Mouse (Mus musculus): ENCODE measurements around the gene Dnaja3.

The Dnaja3 gene

GRCm38 (mm10) chr16:4602189-4602588, 37.6 kb upstream of the Dnaja3 start:
- CTCF ChIA-PET = interaction anchor here in 3 of 4 experiments (0.6 to 1.4 kb wide), 11 partner anchors 9 to 113 kb away, joined by 3 to 4 read pairs (median 3); no protein-coding TSS in a partner anchor
- POLR2A ChIA-PET = interaction anchor here in 3 of 4 experiments (0.6 to 34.6 kb wide), 20 partner anchors 8 to 278 kb away, joined by 3 to 632 read pairs (median 8); partner anchors contain the start of genes Tfap4 (in 2 of the 3), Cdip1 (in 1 of the 3), Coro7 (in 1 of the 3) and Srl (in 1 of the 3)

GRCm38 (mm10) chr16:4602766-4603452, 36.9 kb upstream of the Dnaja3 start:
- POLR2A ChIA-PET = interaction anchor here (0.5 to 34.6 kb wide), 19 partner anchors 8 to 278 kb away, joined by 3 to 632 read pairs (median 4); partner anchors contain the start of genes Glis2 (in 2 of the 4), Srl (in 2 of the 4), Coro7 (in 1 of the 4) and Tfap4 (in 1 of the 4)
- CTCF ChIA-PET = interaction anchor here in 3 of 4 experiments (1.0 to 1.4 kb wide), 6 partner anchors 10 to 114 kb away, joined by 3 to 4 read pairs (median 3); no protein-coding TSS in a partner anchor

GRCm38 (mm10) chr16:4603453-4603837, 36.3 kb upstream of the Dnaja3 start:
- ChIA-PET POLR2A (interaction anchor here in 3 of 4 experiments (0.6 to 34.6 kb wide), 12 partner anchors 8 to 120 kb away, joined by 3 to 632 read pairs (median 4); partner anchors contain the start of genes Glis2 (in 2 of the 3), Srl (in 2 of the 3) and Tfap4 (in 1 of the 3)), CTCF (no interaction called here)

GRCm38 (mm10) chr16:4604293-4604837, 35.4 kb upstream of the Dnaja3 start:
- ChIA-PET POLR2A (interaction anchor here (0.5 to 34.6 kb wide), 10 partner anchors 9 to 45 kb away, joined by 3 to 632 read pairs (median 31); partner anchors contain the start of genes Tfap4 (in 2 of the 4) and Glis2 (in 1 of the 4)), CTCF (interaction anchor here in 1 of 4 experiments (1.1 kb wide), 1 partner anchor 115 kb away, joined by 4 read pairs; no protein-coding TSS in a partner anchor)

- ChIA-PET POLR2A (interaction anchor here (0.5 to 34.6 kb wide), 18 partner anchors 9 to 116 kb away, joined by 3 to 632 read pairs (median 6); partner anchors contain the start of genes Glis2 (in 2 of the 4), Tfap4 (in 2 of the 4), Coro7 (in 1 of the 4) and Srl (in 1 of the 4)), CTCF (interaction anchor here (0.5 to 4.8 kb wide), 21 partner anchors 11 to 320 kb away, joined by 3 to 72 read pairs (median 4); partner anchors contain the start of genes Srl (in 1 of the 4) and Tfap4 (in 1 of the 4))
Measured at GRCm38 (mm10) chr16:4605514-4606131, 34.2 kb upstream of the Dnaja3 start.

GRCm38 (mm10) chr16:4606431-4607084, 33.2 kb upstream of the Dnaja3 start:
- CTCF ChIA-PET = interaction anchor here (0.6 to 4.9 kb wide), 38 partner anchors 10 to 291 kb away, joined by 3 to 72 read pairs (median 8); partner anchors contain the start of genes Tfap4 (in 3 of the 4) and Pam16 (in 2 of the 4)
- POLR2A ChIA-PET = interaction anchor here in 2 of 4 experiments (0.8 to 34.6 kb wide), 22 partner anchors 11 to 274 kb away, joined by 3 to 632 read pairs (median 13); partner anchors contain the start of genes Glis2 (in 2 of the 2), Pam16 (in 2 of the 2), Srl (in 2 of the 2) and Tfap4 (in 2 of the 2)

GRCm38 (mm10) chr16:4607818-4608531, 31.8 kb upstream of the Dnaja3 start:
- ChIA-PET CTCF (interaction anchor here (0.5 to 4.9 kb wide), 99 partner anchors 8 to 512 kb away, joined by 3 to 72 read pairs (median 6); partner anchors contain the start of genes Tfap4 (in 4 of the 4), Pam16 (in 3 of the 4), Coro7 (in 2 of the 4) and Srl (in 2 of the 4)), POLR2A (interaction anchor here (0.5 to 34.6 kb wide), 63 partner anchors 7 to 531 kb away, joined by 3 to 632 read pairs (median 5); partner anchors contain the start of genes Tfap4 (in 3 of the 4), Glis2 (in 2 of the 4), Pam16 (in 2 of the 4) and Srl (in 2 of the 4))

- ChIA-PET CTCF (interaction anchor here (0.5 to 4.9 kb wide), 66 partner anchors 8 to 341 kb away, joined by 3 to 72 read pairs (median 6); partner anchors contain the start of genes Tfap4 (in 4 of the 4), Pam16 (in 2 of the 4) and Srl (in 2 of the 4)), POLR2A (interaction anchor here (0.5 to 34.6 kb wide), 54 partner anchors 7 to 532 kb away, joined by 3 to 632 read pairs (median 5); partner anchors contain the start of genes Tfap4 (in 3 of the 4), Glis2 (in 2 of the 4), Pam16 (in 2 of the 4) and Coro7 (in 1 of the 4))
Measured at GRCm38 (mm10) chr16:4608532-4609059, 31.2 kb upstream of the Dnaja3 start.

GRCm38 (mm10) chr16:4611193-4611592, 28.6 kb upstream of the Dnaja3 start:
- ChIA-PET CTCF (interaction anchor here (0.6 to 2.0 kb wide), 17 partner anchors 10 to 295 kb away, joined by 3 to 7 read pairs (median 4); partner anchors contain the start of gene Pam16 (in 1 of the 4)), POLR2A (interaction anchor here in 2 of 4 experiments (0.7 to 34.6 kb wide), 19 partner anchors 6 to 269 kb away, joined by 3 to 632 read pairs (median 4); partner anchors contain the start of genes Coro7 (in 2 of the 2), Pam16 (in 2 of the 2), Srl (in 1 of the 2) and Tfap4 (in 1 of the 2))

GRCm38 (mm10) chr16:4611676-4612075, 28.1 kb upstream of the Dnaja3 start:
- POLR2A ChIA-PET = interaction anchor here in 2 of 4 experiments (0.7 to 34.6 kb wide), 17 partner anchors 10 to 499 kb away, joined by 3 to 632 read pairs (median 4); partner anchors contain the start of genes Coro7 (in 2 of the 2), Pam16 (in 2 of the 2), Srl (in 1 of the 2) and Tfap4 (in 1 of the 2)
- CTCF ChIA-PET = interaction anchor here (0.6 to 2.0 kb wide), 18 partner anchors 11 to 295 kb away, joined by 3 to 7 read pairs (median 4); partner anchors contain the start of gene Pam16 (in 1 of the 4)

GRCm38 (mm10) chr16:4613736-4614135, 26.1 kb upstream of the Dnaja3 start:
- CTCF ChIA-PET = interaction anchor here (0.5 to 1.6 kb wide), 7 partner anchors 16 to 94 kb away, joined by 3 to 14 read pairs (median 4); partner anchors contain the start of gene Srl (in 1 of the 4)
- POLR2A ChIA-PET = interaction anchor here in 2 of 4 experiments (1.1 to 34.6 kb wide), 7 partner anchors 10 to 71 kb away, joined by 3 to 632 read pairs (median 5); partner anchors contain the start of genes Pam16 (in 2 of the 2), Tfap4 (in 2 of the 2) and Srl (in 1 of the 2)

- ChIA-PET POLR2A (interaction anchor here (0.6 to 34.6 kb wide), 17 partner anchors 7 to 266 kb away, joined by 3 to 632 read pairs (median 7); partner anchors contain the start of genes Pam16 (in 3 of the 4) and Tfap4 (in 2 of the 4)), CTCF (interaction anchor here (0.5 to 6.2 kb wide), 11 partner anchors 7 to 202 kb away, joined by 3 to 39 read pairs (median 4); partner anchors contain the start of gene Srl (in 1 of the 4))
Measured at GRCm38 (mm10) chr16:4614639-4615038, 25.1 kb upstream of the Dnaja3 start.

- ChIA-PET CTCF (interaction anchor here (0.5 to 6.2 kb wide), 11 partner anchors 8 to 129 kb away, joined by 3 to 39 read pairs (median 5); partner anchors contain the start of genes Srl (in 1 of the 4) and Tfap4 (in 1 of the 4)), POLR2A (interaction anchor here in 3 of 4 experiments (0.7 to 34.6 kb wide), 23 partner anchors 7 to 719 kb away, joined by 3 to 632 read pairs (median 4); partner anchors contain the start of genes Pam16 (in 3 of the 3) and Tfap4 (in 2 of the 3))
Measured at GRCm38 (mm10) chr16:4615297-4615696, 24.5 kb upstream of the Dnaja3 start.

- ChIA-PET POLR2A (interaction anchor here in 3 of 4 experiments (0.6 to 34.6 kb wide), 19 partner anchors 8 to 745 kb away, joined by 3 to 632 read pairs (median 7); partner anchors contain the start of genes Pam16 (in 3 of the 3), Tfap4 (in 2 of the 3) and Naa60 (in 1 of the 3)), CTCF (interaction anchor here in 3 of 4 experiments (0.9 to 6.2 kb wide), 8 partner anchors 9 to 68 kb away, joined by 3 to 39 read pairs (median 4); no protein-coding TSS in a partner anchor)
Measured at GRCm38 (mm10) chr16:4616829-4617228, 23.0 kb upstream of the Dnaja3 start.

Data from embryonic stem cell, embryonic (primary cell).